Mouse (Mus musculus): ENCODE measurements around the gene Mettl27. TPM values are rescaled to one million over a fixed set of nuclear protein-coding genes. Genes with fewer than 3 reads are reported as not detected.

Mettl27 gene
- polyA plus RNA-seq, 1 experiment from 2014 or later = 30.3 TPM

- peak overlapping the region; percentile 31; the same call in 1 of the 2 replicates for H3K27ac ChIP-seq (ENCODE audit: low read depth, low read length)
- no peak for ATAC-seq
- H3K4me3 ChIP-seq (ENCODE audit: low read depth, low read length) = peak overlapping the region; percentile 7; the same call in 1 of the 2 replicates
- H3K4me1 ChIP-seq (replicated peaks; ENCODE audit: control insufficient read depth, insufficient read depth, low read length) = peaks cover 11% of the 10 kb centered on the region; the same call in 1 of the 2 replicates
- peak overlapping the region; percentile 74 for H3K4me2 ChIP-seq (replicated peaks; ENCODE audit: low read depth)
- no peaks in the 10 kb centered on the region for H3K36me3 ChIP-seq (ENCODE audit: control insufficient read depth, insufficient read depth)
- TF ChIP-seq CTCF (IDR thresholded peaks at IDR 0.05; ENCODE audit: low read depth) = no peak
- H3K9ac ChIP-seq (ENCODE audit: low read depth, low read length) = peak overlapping the region; percentile 22; the same call in 1 of the 2 replicates
- peaks cover 11% of the 10 kb centered on the region; the same call in 1 of the 2 replicates for H3K27me3 ChIP-seq (replicated peaks; ENCODE audit: control insufficient read depth, insufficient read depth, low read length)
- H3K9me3 ChIP-seq (ENCODE audit: control insufficient read depth) = no peaks in the 10 kb centered on the region
- WGBS = 43% methylated on average over 11 of the region's 11 CpGs
Observed at GRCm38 (mm10) chr5:134989166-134989565, 57.0 kb downstream of the Mettl27 start.

GRCm38 (mm10) chr5:134989741-134990140, 57.6 kb downstream of the Mettl27 start:
- Histone ChIP-seq H3K36me3 (ENCODE audit: control insufficient read depth, insufficient read depth) (no peaks in the 10 kb centered on the region), H3K9me3 (ENCODE audit: control insufficient read depth) (no peaks in the 10 kb centered on the region), H3K9ac (ENCODE audit: low read depth, low read length) (no peak overlapping the region), H3K4me2 (replicated peaks; ENCODE audit: low read depth) (peak overlapping the region; percentile 74), H3K27me3 (replicated peaks; ENCODE audit: control insufficient read depth, insufficient read depth, low read length) (peaks cover 11% of the 10 kb centered on the region; the same call in 1 of the 2 replicates), H3K4me3 (ENCODE audit: low read depth, low read length) (no peak overlapping the region), H3K27ac (ENCODE audit: low read depth, low read length) (0 out of 2 replicates have a peak overlapping the region, but pooled peaks have one; percentile 31), H3K4me1 (replicated peaks; ENCODE audit: control insufficient read depth, insufficient read depth, low read length) (peaks cover 11% of the 10 kb centered on the region; the same call in 1 of the 2 replicates)
- ATAC-seq = 0 out of 2 replicates have a peak, but pooled peaks have one; percentile 5
- WGBS = 36% methylated on average over 6 of the region's 6 CpGs
- no peak for TF ChIP-seq CTCF (IDR thresholded peaks at IDR 0.05; ENCODE audit: low read depth)

Other genes starting within 250 kb of the Mettl27 start
- 1.7 and 1.8 TPM in 2 replicates for gene Limk1, start 243.8 kb upstream of the Mettl27 start, polyA plus RNA-seq (2015; fragmentation: Nextera tagmentation; extraction: Ambion mirVana)
- gene Eln, start 185.0 kb upstream of the Mettl27 start, polyA plus RNA-seq (2015; fragmentation: Nextera tagmentation; extraction: Ambion mirVana) = 72.4 and 81.9 TPM in 2 replicates
- not detected in 2 replicates for gene Tmem270, start 25.6 kb upstream of the Mettl27 start, polyA plus RNA-seq (2015; fragmentation: Nextera tagmentation; extraction: Ambion mirVana)
- gene Cldn13, start 16.8 kb upstream of the Mettl27 start, polyA plus RNA-seq (2015; fragmentation: Nextera tagmentation; extraction: Ambion mirVana) = not detected in 2 replicates
- gene Cldn4, start 14.6 kb downstream of the Mettl27 start, polyA plus RNA-seq (2015; fragmentation: Nextera tagmentation; extraction: Ambion mirVana) = 62.1 and 76.6 TPM in 2 replicates
- gene Cldn3, start 53.8 kb downstream of the Mettl27 start, polyA plus RNA-seq (2015; fragmentation: Nextera tagmentation; extraction: Ambion mirVana) = 96.0 and 116 TPM in 2 replicates
- 60.1 and 61.9 TPM in 2 replicates for gene Abhd11, start 76.8 kb downstream of the Mettl27 start, polyA plus RNA-seq (2015; fragmentation: Nextera tagmentation; extraction: Ambion mirVana)
- 5.6 and 6.5 TPM in 2 replicates for gene Stx1a, start 91.1 kb downstream of the Mettl27 start, polyA plus RNA-seq (2015; fragmentation: Nextera tagmentation; extraction: Ambion mirVana)
- gene Dnajc30, start 131.8 kb downstream of the Mettl27 start, polyA plus RNA-seq (2015; fragmentation: Nextera tagmentation; extraction: Ambion mirVana) = 35.9 and 40.7 TPM in 2 replicates
- 40.0 and 40.6 TPM in 2 replicates for gene Bud23, start 132.6 kb downstream of the Mettl27 start, polyA plus RNA-seq (2015; fragmentation: Nextera tagmentation; extraction: Ambion mirVana)
- gene Vps37d, start 145.9 kb downstream of the Mettl27 start, polyA plus RNA-seq (2015; fragmentation: Nextera tagmentation; extraction: Ambion mirVana) = 2.5 and 2.9 TPM in 2 replicates
- gene Mlxipl, start 157.5 kb downstream of the Mettl27 start, polyA plus RNA-seq (2015; fragmentation: Nextera tagmentation; extraction: Ambion mirVana) = 13.7 and 16.2 TPM in 2 replicates
- gene Tbl2, start 217.3 kb downstream of the Mettl27 start, polyA plus RNA-seq (2015; fragmentation: Nextera tagmentation; extraction: Ambion mirVana) = 17.7 and 18.0 TPM in 2 replicates
- gene Bcl7b, start 235.9 kb downstream of the Mettl27 start, polyA plus RNA-seq (2015; fragmentation: Nextera tagmentation; extraction: Ambion mirVana) = 65.1 and 65.7 TPM in 2 replicates